Mouse (Mus musculus): ENCODE measurements around the gene Ddah2. TPM values are rescaled to one million over a fixed set of nuclear protein-coding genes. Genes with fewer than 3 reads are reported as not detected.
A peak's percentile ranks its signal among the peaks of the same experiment; 100 is the strongest.

The Ddah2 gene
- total and polyA plus RNA-seq, 3 experiments = 8.6 to 11.1 TPM; not detected in 1

DNA sequence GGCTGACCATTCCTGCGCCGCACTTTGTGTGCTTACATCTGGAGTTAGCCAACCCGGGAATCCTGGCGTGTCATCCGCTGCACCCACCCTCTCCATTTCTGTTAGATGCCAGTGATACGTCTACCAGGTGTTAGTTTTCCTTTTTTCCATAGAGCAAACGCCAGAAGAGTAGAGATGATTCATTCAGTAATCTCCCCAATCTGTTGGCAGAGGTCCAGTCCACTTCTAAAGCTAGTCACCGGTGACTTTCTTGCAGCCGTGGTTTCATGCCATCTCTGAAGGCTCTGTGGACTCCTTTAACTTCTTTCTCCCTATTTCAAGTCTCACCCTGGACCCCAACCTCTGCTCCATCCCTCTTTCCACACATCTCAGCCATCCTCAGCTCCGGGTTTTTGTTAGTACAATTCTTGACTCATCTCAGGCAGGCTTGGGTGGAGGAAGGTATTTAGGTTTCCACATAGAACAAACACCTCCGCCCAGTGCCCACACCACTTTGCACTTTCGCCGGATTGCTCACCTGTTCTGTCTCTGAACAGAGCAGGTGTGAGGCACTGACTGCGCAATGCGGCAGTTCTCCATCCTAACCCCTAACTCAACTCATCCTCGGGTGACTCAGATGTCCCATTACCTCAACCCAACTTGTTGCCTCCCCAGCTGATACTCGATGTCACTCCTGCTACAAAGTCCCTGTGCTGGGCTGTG is 9.5 kb downstream of the Ddah2 start:
- Histone ChIP-seq H3K4me1 (ENCODE audit: control insufficient read depth in 1 of 2, insufficient read depth in 2 of 2, low read length in 2 of 2) (peaks cover 0 to 16% of the 10 kb centered on the region in 2 experiments; a peak in 3 of 4 replicates), H3K27ac (ENCODE audit: control insufficient read depth, low read depth, low read length) (no peak overlapping the region), H3K36me3 (ENCODE audit: control insufficient read depth in 1 of 2, insufficient read depth in 2 of 2, low read length in 2 of 2) (no peaks in the 10 kb centered on the region; a peak in 1 of 4 replicates), H3K4me3 (ENCODE audit: control insufficient read depth in 1 of 2, insufficient read depth in 1 of 2, low read depth in 2 of 2, low read length in 2 of 2) (no peak overlapping the region), H3K27me3 (ENCODE audit: control insufficient read depth in 1 of 2, insufficient read depth in 2 of 2, low read length in 2 of 2) (no peaks in the 10 kb centered on the region), H3K9me3 (replicated peaks; ENCODE audit: insufficient read depth, low read length) (no peaks in the 10 kb centered on the region), H3K79me2 (ENCODE audit: control insufficient read depth, insufficient read depth, low read length, poor library complexity) (no peaks in the 10 kb centered on the region), H3K9ac (ENCODE audit: control insufficient read depth, low read depth, low read length, poor library complexity, severe bottlenecking) (no peak overlapping the region)
- peak; percentile 50 for DNase-seq (ENCODE audit: low read depth, low spot score)
- TF ChIP-seq EP300 (IDR thresholded peaks at IDR 0.05; ENCODE audit: low read depth in 1 of 2, low read length in 2 of 2) = peak in 1 of 2 experiments; percentile 17; a peak in 1 of 4 replicates
- peak; percentile 45; the same call in 1 of the 2 replicates for TF ChIP-seq GATA1 (IDR thresholded peaks at IDR 0.05; ENCODE audit: low read depth, low read length)
- TF ChIP-seq RAD21 (IDR thresholded peaks at IDR 0.05; ENCODE audit: low read depth, low read length) = no peak
- no peak for TF ChIP-seq RCOR1 (IDR thresholded peaks at IDR 0.05; ENCODE audit: low read depth, low read length)
- TF ChIP-seq ETS1 (IDR thresholded peaks at IDR 0.05; ENCODE audit: low read depth, low read length) = no peak
- no peak for TF ChIP-seq MAZ (IDR thresholded peaks at IDR 0.05; ENCODE audit: low read depth, low read length)
- TF ChIP-seq ZKSCAN1 (IDR thresholded peaks at IDR 0.05; ENCODE audit: low read depth, low read length) = no peak
- no peak for TF ChIP-seq TCF12 (IDR thresholded peaks at IDR 0.05; ENCODE audit: low read depth, low read length)
- TF ChIP-seq MEF2A (IDR thresholded peaks at IDR 0.05; ENCODE audit: extremely low read depth, insufficient replicate concordance, low read depth, low read length, poor library complexity, severe bottlenecking) = no peak
- TF ChIP-seq SMC3 (IDR thresholded peaks at IDR 0.05; ENCODE audit: low read depth, low read length) = no peak
- TF ChIP-seq JUND (IDR thresholded peaks at IDR 0.05; ENCODE audit: low read depth, low read length) = 0 out of 2 replicates have a peak, but pooled peaks have one; percentile 38
- no peak for TF ChIP-seq ZNF384 (IDR thresholded peaks at IDR 0.05; ENCODE audit: low read depth, low read length)
- no peak for TF ChIP-seq TBP (IDR thresholded peaks at IDR 0.05; ENCODE audit: low read depth, low read length)
- no peak for TF ChIP-seq MAFK (IDR thresholded peaks at IDR 0.05; ENCODE audit: borderline replicate concordance, low read depth, low read length)
- no peak for TF ChIP-seq KAT2A (conservative IDR thresholded peaks at IDR 0.05; ENCODE audit: low read depth, low read length)

DNA sequence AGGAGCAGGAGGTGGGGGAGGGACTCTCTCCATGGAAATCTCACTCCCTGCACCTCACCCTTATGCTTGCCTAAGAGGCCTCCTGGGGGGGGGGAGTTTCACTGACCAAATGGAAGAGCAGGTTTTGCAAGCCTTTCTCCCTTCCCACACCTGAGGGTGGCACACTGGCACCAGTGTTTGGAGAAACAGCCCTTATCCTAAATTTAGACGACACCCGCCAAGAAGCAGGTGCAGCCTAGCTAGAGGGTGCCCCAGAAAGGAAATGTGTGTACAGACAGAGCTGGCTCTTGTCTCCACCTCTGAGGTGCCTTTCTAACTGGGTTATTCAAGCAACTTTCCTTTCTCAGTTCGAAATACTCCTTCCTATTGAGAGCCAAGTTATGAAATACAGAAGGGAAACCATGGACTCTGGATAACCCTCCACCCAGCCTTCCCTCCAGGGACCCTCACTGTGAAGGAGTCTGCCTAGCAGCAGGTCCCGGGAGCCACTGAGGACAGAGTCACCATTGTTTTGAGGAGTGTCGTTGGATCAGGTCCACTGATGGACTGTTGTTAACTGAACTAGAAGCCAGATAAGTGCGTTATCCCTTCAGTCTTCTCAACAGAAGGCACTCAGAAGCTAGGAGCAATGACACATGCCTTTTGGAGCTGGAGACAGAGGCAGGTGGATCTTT is 11.9 kb downstream of the Ddah2 start:
- H3K9me3 ChIP-seq (replicated peaks; ENCODE audit: insufficient read depth, low read length) = no peaks in the 10 kb centered on the region
- no peak overlapping the region for H3K9ac ChIP-seq (ENCODE audit: control insufficient read depth, low read depth, low read length, poor library complexity, severe bottlenecking)
- no peak for DNase-seq (ENCODE audit: low read depth, low spot score)
- no peaks in the 10 kb centered on the region; a peak in 1 of 4 replicates for H3K36me3 ChIP-seq (ENCODE audit: control insufficient read depth in 1 of 2, insufficient read depth in 2 of 2, low read length in 2 of 2)
- no peak overlapping the region for H3K27ac ChIP-seq (ENCODE audit: control insufficient read depth, low read depth, low read length)
- H3K27me3 ChIP-seq (ENCODE audit: control insufficient read depth in 1 of 2, insufficient read depth in 2 of 2, low read length in 2 of 2) = no peaks in the 10 kb centered on the region
- TF ChIP-seq TBP (IDR thresholded peaks at IDR 0.05; ENCODE audit: low read depth, low read length) = no peak
- no peak for TF ChIP-seq CHD2 (IDR thresholded peaks at IDR 0.05; ENCODE audit: low read length)
- no peak for TF ChIP-seq MYC (IDR thresholded peaks at IDR 0.05; ENCODE audit: low read depth, low read length)
- no peak for TF ChIP-seq ZMIZ1 (IDR thresholded peaks at IDR 0.05; ENCODE audit: low read depth, low read length)
- TF ChIP-seq GABPA (IDR thresholded peaks at IDR 0.05; ENCODE audit: low read depth, low read length) = no peak
- no peak for TF ChIP-seq POLR2A (IDR thresholded peaks at IDR 0.05; ENCODE audit: control insufficient read depth in 1 of 2, insufficient read depth in 1 of 2, low read depth in 1 of 2, low read length in 2 of 2, poor library complexity in 1 of 2)
- TF ChIP-seq MYB (IDR thresholded peaks at IDR 0.05; ENCODE audit: low read depth, low read length) = 0 out of 2 replicates have a peak, but pooled peaks have one; percentile 8
- no peak for TF ChIP-seq GATA1 (IDR thresholded peaks at IDR 0.05; ENCODE audit: low read depth, low read length)
- no peak overlapping the region for H3K4me3 ChIP-seq (ENCODE audit: control insufficient read depth in 1 of 2, insufficient read depth in 1 of 2, low read depth in 2 of 2, low read length in 2 of 2)
- H3K4me1 ChIP-seq (ENCODE audit: control insufficient read depth in 1 of 2, insufficient read depth in 2 of 2, low read length in 2 of 2) = peaks cover 0 to 16% of the 10 kb centered on the region in 2 experiments; a peak in 3 of 4 replicates
- no peaks in the 10 kb centered on the region for H3K79me2 ChIP-seq (ENCODE audit: control insufficient read depth, insufficient read depth, low read length, poor library complexity)

Measured in MEL (cell line).